Mouse (Mus musculus) limb, embryonic 14.5 days (tissue): ENCODE results near the gene Tap1. TPM values are rescaled to one million over a fixed set of nuclear protein-coding genes. Genes with fewer than 3 reads are reported as not detected.

Experiments
- ATAC-seq: fragments of 200-750 bp; cut with Nextera tagmentation; 2 replicates; pipeline ENCODE4 v1.8.0; 2017; ENCODE audit warnings: low read depth, moderate number of reproducible peaks, moderate TSS enrichment; ENCODE audit not compliant: low FRiP score
- DNase-seq: peaks from one replicate; pipeline ENCODE4 v3.0.0-alpha.2; 2015; ENCODE audit warnings: low spot score
- H3K27ac ChIP-seq: fragments of 300-500 bp; sonication (generic); replicated peaks from 2 replicates; pipeline ENCODE4 v1.5.1; 2014; ENCODE audit warnings: low read depth, mild to moderate bottlenecking, low read length, moderate library complexity, mixed read lengths
- H3K27me3 ChIP-seq: fragments of 300-500 bp; sonication (generic); 2 replicates; pipeline ENCODE4 v1.6.1; 2014; ENCODE audit warnings: low read length, mixed read lengths; ENCODE audit not compliant: control insufficient read depth, insufficient read depth
- H3K36me3 ChIP-seq: fragments of 300-500 bp; sonication (generic); 2 replicates; pipeline ENCODE4 v1.6.1; 2014; ENCODE audit warnings: mild to moderate bottlenecking, low read length, moderate library complexity, mixed read lengths; ENCODE audit not compliant: control insufficient read depth, insufficient read depth
- H3K4me1 ChIP-seq: fragments of 300-500 bp; sonication (generic); 2 replicates; pipeline ENCODE4 v1.6.1; 2014; ENCODE audit warnings: antibody characterized with exemption, low read length, mixed read lengths; ENCODE audit not compliant: control insufficient read depth, insufficient read depth
- H3K4me2 ChIP-seq: fragments of 300-500 bp; sonication (generic); replicated peaks from 2 replicates; pipeline ENCODE4 v1.6.1; 2014; ENCODE audit warnings: low read depth, mild to moderate bottlenecking, low read length, moderate library complexity; ENCODE audit not compliant: severe bottlenecking
- H3K4me3 ChIP-seq: fragments of 300-500 bp; sonication (generic); replicated peaks from 2 replicates; pipeline ENCODE4 v1.5.1; 2014; ENCODE audit warnings: low read length
- H3K9ac ChIP-seq: fragments of 300-500 bp; sonication (generic); 2 replicates; pipeline ENCODE4 v1.6.1; 2014; ENCODE audit warnings: mild to moderate bottlenecking, low read depth, low read length, moderate library complexity; ENCODE audit not compliant: severe bottlenecking
- H3K9me3 ChIP-seq: fragments of 300-500 bp; sonication (generic); 2 replicates; pipeline ENCODE4 v1.6.1; 2016; ENCODE audit warnings: low read length; ENCODE audit not compliant: control insufficient read depth
- POLR2A ChIP-seq: fragments of 200-500 bp; IDR thresholded peaks from 2 replicates; pipeline ENCODE4 v1.8.0; 2012; ENCODE audit warnings: inconsistent platforms, mild to moderate bottlenecking, moderate library complexity, borderline replicate concordance; ENCODE audit not compliant: insufficient read depth, insufficient read length; ENCODE audit errors: extremely low read depth
- WGBS: fragments of 180-500 bp; shearing (Covaris S2); extraction: QIAGEN DNeasy Blood & Tissue Kit; methylation state at CpG from one replicate; pipeline ENCODE4 v1.1.7; 2014; 5-methylcytosine and 5-hydroxymethylcytosine counted together
- polyA plus RNA-seq, 2 experiments: library from polyadenylated mRNA; depleted of rRNA in 1 of 2; stranded (reverse) in 1 of 2; unstranded in 1 of 2; fragments of >200 nt; fragmentation: Nextera tagmentation in 1 of 2; extraction: Ambion mirVana in 1 of 2; gene quantifications; 2 replicates each; pipeline versions ENCODE4 v1.2.1 to v1.2.3; 2012 to 2014

Gene Tap1
- polyA plus RNA-seq, 2 experiments, result 11.2 to 12.1 TPM

DNA sequence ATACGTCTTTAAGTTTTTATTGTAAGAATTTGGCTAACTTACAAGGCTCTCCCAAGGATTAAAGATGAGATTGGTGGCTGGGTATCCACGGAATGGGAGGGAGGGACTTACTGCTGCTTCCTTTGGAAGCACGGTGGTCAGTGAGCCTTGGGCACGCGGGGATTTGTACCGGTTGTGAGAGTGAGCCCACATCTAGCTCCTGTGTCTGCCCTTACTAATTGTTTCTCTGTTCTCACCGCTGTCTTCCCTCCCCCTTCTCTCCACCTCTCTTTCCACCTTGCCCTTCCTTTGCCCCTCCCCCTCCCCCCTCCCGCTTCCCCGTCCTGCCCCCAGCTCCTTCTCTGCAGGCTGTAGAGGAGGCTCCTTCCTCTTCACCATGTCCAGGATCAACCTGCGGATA, 21.1 kb downstream of the Tap1 start:
- Histone ChIP-seq H3K4me2 (no peak overlapping the region), H3K36me3 (no peaks in the 10 kb centered on the region), H3K4me3 (no peak overlapping the region), H3K9ac (no peak overlapping the region), H3K27ac (no peak overlapping the region), H3K4me1 (no peaks in the 10 kb centered on the region; the same call in 1 of the 2 replicates), H3K27me3 (peaks cover 48% of the 10 kb centered on the region), H3K9me3 (no peaks in the 10 kb centered on the region)
- DNase-seq, result no peak
- TF ChIP-seq POLR2A, result no peak
- no peak for ATAC-seq
- 19% methylated on average over 10 of the region's 10 CpGs for WGBS

GRCm38 (mm10) chr17:34209680-34210079, 22.3 kb downstream of the Tap1 start:
- H3K36me3 ChIP-seq, result no peaks in the 10 kb centered on the region
- DNase-seq, result no peak
- no peak for TF ChIP-seq POLR2A
- H3K4me2 ChIP-seq, result no peak overlapping the region
- no peak for ATAC-seq
- H3K4me3 ChIP-seq, result no peak overlapping the region
- peaks cover 59% of the 10 kb centered on the region for H3K27me3 ChIP-seq
- no peak overlapping the region for H3K9ac ChIP-seq
- H3K27ac ChIP-seq, result no peak overlapping the region
- H3K9me3 ChIP-seq, result no peaks in the 10 kb centered on the region
- no peaks in the 10 kb centered on the region; the same call in 1 of the 2 replicates for H3K4me1 ChIP-seq
- WGBS, result 52% methylated on average over 3 of the region's 3 CpGs

GRCm38 (mm10) chr17:34210599-34210998, 23.2 kb downstream of the Tap1 start:
- H3K9ac ChIP-seq, result no peak overlapping the region
- no peak overlapping the region for H3K27ac ChIP-seq
- peaks cover 50% of the 10 kb centered on the region for H3K27me3 ChIP-seq
- H3K4me1 ChIP-seq, result no peaks in the 10 kb centered on the region
- 83% methylated on average over 3 of the region's 3 CpGs for WGBS
- H3K4me2 ChIP-seq, result no peak overlapping the region
- no peak for TF ChIP-seq POLR2A
- no peak overlapping the region for H3K4me3 ChIP-seq
- H3K9me3 ChIP-seq, result no peaks in the 10 kb centered on the region
- DNase-seq, result no peak
- no peaks in the 10 kb centered on the region for H3K36me3 ChIP-seq
- ATAC-seq, result no peak

DNA sequence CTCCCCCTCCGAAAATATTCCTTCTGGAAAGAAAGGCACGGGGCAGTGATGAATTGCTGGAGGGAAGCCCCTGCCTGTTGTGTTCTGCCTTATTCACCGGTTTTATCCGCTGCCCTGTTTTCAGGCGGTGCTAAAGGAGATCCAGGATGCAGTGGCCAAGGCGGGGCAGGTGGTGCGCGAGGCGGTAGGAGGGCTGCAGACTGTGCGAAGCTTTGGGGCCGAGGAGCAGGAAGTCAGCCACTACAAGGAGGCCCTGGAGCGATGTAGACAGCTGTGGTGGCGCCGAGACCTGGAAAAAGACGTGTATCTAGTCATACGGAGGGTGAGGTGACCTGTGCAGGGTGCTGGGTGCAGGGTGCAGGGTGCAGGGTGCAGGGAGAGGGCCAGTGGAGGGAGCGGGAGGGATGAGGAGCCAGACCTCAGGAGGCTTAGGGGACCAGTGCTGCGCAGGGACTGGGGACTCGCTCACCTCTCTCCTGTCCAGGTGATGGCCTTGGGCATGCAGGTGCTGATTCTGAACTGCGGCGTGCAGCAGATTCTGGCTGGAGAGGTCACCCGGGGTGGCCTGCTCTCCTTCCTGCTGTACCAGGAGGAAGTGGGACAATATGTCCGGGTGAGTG, 24.5 kb downstream of the Tap1 start:
- no peak for ATAC-seq
- WGBS, result 18% methylated on average over 23 of the region's 23 CpGs
- H3K4me3 ChIP-seq, result no peak overlapping the region
- no peaks in the 10 kb centered on the region for H3K9me3 ChIP-seq
- no peak overlapping the region for H3K4me2 ChIP-seq
- no peaks in the 10 kb centered on the region for H3K4me1 ChIP-seq
- no peak overlapping the region for H3K9ac ChIP-seq
- peaks cover 45% of the 10 kb centered on the region for H3K27me3 ChIP-seq
- DNase-seq, result no peak
- H3K27ac ChIP-seq, result no peak overlapping the region
- TF ChIP-seq POLR2A, result no peak
- H3K36me3 ChIP-seq, result no peaks in the 10 kb centered on the region

- H3K4me3 ChIP-seq, result no peak overlapping the region
- no peak overlapping the region for H3K27ac ChIP-seq
- TF ChIP-seq POLR2A, result no peak
- peaks cover 45% of the 10 kb centered on the region for H3K27me3 ChIP-seq
- no peak overlapping the region for H3K9ac ChIP-seq
- DNase-seq (no peak), ATAC-seq (no peak)
- peak overlapping the region; percentile 3; the same call in 1 of the 2 replicates for H3K4me2 ChIP-seq
- WGBS, result 56% methylated on average over 21 of the region's 21 CpGs
- H3K9me3 ChIP-seq, result no peaks in the 10 kb centered on the region
- no peaks in the 10 kb centered on the region for H3K36me3 ChIP-seq
- no peaks in the 10 kb centered on the region for H3K4me1 ChIP-seq
Observed at GRCm38 (mm10) chr17:34213936-34214335, 26.6 kb downstream of the Tap1 start.
